Mouse (Mus musculus) fat pad, adult 2 months (tissue): Measurements from ENCODE around the gene Supt5.
"Not testable (repeated sequence)": the region's sequence is repeated elsewhere in the genome, so short reads cannot be mapped to it uniquely, and the experiment has no call there.

Experiments used
- DNase-seq: peaks from one replicate; pipeline ENCODE4 v3.0.0-alpha.2; 2011; ENCODE audit warnings: low read depth, low spot score; ENCODE audit errors: extremely low read depth

The Supt5 gene

DNA sequence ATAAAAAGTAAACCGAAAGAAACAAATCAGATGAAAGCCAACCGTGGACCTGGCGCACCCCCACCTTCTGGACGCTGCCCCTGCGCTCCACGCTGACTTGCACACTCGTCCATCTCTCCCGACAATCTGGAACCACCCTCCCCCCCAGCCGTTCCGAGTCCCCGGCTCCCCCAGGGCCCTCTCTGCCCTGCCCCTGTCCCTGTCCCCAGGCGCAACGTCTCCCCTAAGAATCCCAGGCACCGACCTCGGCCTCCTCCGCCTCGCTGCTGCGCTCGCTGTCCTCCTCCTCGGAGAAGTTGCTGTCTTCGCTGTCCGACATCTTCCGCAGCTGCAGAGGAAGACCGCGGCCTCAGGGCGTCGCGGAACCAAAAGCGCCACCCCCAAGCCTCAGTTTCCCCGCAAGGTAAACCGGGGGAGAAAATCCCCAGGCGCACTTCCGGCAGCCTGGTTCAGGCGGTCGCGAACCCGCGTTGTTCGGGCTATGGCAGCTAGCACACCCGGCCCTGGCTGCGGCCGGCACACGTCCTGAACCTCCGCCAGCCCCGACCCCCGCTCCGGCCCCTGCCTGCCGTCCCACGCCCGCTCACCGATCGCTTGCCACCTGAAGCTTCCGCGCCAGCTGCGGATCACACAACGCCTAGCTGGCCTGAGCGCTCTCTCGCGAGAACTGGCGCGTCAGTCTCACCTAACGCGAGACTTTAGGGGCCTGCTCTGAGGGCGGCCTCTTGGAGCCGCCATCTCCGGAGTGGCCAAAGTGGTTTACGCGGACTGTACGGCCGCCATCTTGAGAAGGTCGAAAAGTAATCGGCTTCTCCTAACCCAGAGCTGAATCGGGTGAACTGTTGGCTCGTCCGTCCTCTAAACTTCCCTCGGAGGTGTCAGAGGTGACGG is at the start of gene Supt5:
TSS of gene Supt5 (minus strand) at position 639 of the 891 bp plus-strand sequence.
- DNase-seq, result peak; percentile 78

DNA sequence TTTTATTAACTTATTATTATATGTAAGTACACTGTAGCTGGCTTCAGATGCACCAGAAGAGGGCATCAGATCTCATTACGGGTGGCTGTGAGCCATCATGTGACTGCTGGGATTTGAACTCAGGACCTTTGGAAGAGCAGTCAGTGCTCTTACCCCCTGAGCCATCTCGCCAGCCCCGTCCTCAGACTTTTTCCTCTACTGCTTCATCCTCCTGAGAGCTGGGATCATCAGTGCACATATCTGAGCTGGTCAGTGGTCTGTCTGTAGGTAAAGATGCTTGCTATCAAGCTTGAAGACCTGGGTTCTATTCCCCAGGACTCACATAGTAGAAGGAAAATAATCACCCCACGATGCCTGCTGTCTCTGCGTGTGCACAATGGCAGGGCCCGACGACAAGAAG is 48.8 kb upstream of the Supt5 start:
- DNase-seq, result not testable (repeated sequence)

DNA sequence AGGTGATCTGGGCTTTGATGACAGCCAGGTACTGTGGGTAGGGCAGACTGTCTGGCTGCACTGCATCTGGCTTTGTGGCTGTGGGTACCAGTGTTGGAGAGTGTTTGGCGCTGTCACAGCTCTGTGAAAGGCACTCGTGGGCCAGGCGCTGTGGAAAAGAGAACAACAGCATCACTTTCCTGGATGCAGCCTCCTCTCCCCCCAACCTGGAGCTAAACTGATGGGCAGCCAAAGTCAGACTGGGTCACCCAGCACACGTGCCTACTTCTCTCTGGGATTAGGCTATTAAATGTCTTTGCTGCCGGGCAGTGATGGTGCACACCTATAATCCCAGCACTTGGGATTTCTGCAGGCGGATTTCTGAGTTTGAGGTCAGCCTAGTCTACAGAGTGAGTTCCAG is 48.3 kb upstream of the Supt5 start:
- not testable (repeated sequence) for DNase-seq

DNA sequence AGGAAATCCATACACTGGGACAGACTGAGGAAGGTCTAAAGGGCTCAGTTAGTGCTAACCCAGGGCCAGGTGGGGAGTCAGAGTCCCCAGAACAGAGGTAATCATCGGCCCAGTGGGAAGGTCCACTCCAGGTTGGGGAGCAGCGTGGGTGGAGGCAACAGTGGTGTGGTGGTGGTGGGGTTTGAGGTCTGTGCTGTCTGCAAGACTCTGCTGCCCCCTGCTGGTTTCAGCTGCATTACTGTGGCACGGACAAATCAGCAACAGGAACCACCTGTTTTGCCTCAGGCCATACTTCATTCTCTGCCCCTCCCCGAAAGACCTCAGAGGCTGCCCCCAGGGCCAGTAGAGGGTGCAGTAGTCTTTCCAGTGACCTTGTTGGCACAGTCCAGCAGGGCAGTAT is 47.9 kb upstream of the Supt5 start:
- DNase-seq, result no peak

DNA sequence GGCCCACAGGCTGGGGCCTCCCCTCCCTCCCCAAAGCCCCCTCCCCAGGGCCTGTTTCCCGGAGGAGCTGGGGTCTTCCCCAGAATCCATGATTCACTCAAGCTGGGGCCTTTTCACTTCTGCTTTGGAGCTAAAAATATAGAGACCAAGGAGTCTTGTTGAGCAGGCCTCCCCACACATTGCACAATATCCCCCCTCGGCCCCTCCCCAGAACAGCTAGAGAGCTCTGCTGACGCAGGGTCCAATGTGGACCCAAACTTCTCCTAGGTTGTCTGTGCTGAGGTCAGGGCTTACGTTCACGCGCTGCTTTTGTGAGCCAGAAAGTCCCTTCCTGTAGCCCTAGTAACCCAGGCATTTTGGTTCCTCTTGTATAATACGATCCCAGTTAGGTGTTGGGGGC is 47.5 kb upstream of the Supt5 start:
- no peak for DNase-seq

DNA sequence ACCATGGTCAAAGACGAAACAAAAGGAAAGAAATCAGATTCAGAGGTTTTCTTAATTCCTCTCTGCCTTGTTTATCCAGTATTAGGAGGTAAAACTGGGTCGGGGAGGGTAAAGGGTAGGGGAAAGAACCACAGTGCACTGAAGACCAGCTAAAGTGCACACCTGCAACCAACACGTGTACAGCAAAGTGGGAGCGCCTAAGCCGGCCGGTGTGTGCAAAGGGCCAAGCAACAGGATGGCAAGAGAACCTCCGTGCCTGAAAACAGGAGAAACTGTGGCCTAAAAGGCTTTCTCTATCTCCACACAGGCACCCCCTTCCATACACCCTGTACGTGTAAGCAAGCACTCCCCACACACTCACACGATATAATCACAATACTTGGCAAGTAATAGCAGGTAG is 46.6 kb upstream of the Supt5 start:
- DNase-seq, result no peak

DNA sequence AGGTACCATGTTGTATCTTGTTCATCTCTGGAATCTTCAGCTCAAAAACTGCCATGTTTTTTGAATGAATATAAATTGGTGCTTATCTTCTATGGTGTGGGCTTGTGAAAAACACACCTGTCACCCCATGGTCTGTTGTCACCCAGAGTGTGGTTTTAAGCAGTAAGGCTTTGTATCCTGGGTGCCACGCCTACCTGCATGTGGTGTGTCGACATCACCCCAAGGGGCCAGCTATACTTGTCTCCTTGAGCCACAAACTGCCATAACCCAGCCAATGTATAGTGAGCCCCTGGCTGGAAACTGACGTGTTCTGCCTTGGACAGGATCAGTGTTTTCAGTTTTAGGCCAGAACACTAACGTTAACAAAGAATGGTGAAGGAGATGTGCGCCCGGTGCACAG is 45.6 kb upstream of the Supt5 start:
- no peak for DNase-seq

DNA sequence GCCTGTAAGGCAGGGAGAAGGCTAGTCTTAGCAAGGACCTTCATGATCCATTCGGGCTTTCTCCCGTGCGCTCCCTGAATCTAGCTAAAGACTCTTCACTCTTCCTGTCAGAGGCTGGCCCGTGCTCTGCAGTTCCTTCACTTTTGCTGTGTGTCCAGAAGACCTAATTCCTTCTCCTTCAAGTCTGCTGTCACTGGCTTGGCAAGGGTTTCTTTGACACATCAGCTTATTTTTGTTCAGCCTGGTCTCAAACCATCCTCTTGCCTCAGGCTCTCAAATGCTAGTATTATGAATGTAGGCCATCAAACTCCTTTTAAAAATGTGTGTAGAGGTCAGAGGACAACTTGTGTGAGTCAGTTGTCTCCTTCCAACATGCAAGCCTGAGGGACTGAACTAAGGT is 45.1 kb upstream of the Supt5 start:
- DNase-seq, result no peak

DNA sequence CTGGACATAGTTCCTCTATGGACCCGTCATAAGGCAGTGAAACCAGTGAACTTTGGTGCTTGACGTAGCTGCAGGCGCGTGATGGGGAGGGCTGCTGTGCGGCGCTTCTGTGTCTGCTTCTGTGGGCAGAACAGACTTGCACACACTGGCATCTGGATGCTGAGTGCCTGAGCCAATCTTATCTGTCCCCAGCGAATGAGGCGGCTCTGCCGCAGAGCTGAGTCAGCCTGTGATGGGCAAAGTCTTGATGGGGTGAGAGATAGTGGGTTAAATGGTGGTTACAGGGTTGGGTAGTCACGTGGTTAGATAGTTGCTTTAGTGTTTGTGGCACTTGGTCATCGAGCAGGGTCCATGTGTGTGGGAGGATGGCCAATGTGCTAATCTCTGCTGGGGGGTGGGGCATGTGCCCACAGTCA is 44.4 kb upstream of the Supt5 start:
- no peak for DNase-seq

DNA sequence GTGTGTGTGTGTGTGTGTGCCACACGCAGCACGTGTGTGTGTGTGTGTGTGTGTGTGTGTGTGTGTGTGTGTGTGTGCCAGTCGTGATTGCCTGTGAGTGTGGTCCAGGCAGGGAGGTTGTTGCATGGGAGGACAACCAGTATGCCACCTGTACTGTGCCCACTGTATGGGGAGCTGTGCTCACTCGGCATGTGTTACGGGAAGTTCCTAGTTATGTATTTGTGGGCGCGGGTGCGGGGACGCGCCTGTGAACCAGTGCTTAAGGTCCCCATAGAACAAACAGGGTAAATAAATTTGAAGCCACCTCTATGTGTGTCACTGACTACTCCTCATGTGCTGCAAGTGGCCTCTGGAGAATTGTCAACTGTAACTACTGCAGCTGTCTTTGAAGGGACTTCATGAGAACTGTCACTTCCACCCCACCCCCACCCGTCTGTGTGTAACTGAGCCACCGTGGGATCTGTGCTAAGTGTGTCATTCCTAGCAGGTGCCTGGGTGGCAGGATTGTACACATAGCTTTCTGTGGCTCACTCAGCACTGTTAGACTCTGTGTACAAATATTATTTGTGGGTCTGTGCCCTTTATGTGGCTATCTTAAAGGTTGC is 43.9 kb upstream of the Supt5 start:
- no peak for DNase-seq

DNA sequence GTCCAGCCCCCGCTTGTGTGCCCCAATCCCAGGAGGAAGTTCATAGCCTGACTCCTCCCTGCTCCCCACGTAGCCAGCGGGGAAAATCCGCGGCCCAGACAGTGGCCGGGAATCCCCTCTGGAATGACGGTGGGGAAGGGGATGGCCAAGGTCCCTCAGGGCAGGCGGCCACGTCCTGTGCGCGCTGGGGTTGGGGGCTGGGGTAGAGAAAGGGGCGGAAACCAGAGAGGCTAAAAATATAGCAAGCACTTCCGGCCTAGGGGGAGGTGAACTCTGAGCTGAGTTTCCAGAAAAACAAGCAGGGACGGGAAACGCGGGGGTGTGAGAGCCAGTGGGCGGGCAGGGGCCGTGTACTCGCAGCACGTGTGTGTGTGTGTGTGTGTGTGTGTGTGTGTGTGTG is 43.4 kb upstream of the Supt5 start:
- no peak for DNase-seq

DNA sequence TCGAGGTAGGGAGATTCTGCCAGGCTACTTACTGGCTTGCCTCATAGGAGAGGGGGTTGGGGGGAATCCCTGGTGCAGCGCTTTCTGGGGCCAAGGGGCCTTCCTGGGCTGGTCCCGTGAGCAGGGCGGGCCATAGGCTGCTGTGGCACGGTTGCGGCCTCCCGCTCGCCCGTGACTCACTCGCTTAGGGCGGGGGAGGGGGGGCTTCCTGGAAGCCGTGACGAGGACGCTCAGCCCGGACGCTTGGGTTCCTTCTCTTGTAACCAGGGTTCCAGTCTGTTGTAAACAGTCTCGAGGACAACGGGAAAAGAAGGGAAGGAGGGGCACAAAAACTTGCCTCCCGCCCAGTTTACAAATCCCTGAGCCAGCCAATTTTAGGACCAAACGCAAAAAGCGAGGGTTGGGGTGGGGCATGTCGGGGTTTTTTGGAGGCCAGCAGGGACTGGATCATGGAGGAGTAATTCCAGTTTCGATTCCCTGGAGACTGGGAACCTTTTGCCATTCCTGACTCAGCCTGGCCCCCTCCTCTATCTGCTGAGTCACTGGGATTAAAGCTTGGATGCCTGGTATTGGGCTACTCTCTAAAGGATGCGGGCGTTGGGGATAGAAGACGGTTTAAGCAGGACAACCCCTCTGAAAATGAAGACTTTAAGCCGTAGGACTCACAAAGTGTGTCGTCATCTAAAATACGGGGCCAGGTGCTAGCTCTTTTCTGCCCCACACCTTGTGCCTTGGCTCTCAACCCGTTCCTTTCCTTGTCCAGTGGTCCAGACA is 42.7 kb upstream of the Supt5 start:
- no peak for DNase-seq

DNA sequence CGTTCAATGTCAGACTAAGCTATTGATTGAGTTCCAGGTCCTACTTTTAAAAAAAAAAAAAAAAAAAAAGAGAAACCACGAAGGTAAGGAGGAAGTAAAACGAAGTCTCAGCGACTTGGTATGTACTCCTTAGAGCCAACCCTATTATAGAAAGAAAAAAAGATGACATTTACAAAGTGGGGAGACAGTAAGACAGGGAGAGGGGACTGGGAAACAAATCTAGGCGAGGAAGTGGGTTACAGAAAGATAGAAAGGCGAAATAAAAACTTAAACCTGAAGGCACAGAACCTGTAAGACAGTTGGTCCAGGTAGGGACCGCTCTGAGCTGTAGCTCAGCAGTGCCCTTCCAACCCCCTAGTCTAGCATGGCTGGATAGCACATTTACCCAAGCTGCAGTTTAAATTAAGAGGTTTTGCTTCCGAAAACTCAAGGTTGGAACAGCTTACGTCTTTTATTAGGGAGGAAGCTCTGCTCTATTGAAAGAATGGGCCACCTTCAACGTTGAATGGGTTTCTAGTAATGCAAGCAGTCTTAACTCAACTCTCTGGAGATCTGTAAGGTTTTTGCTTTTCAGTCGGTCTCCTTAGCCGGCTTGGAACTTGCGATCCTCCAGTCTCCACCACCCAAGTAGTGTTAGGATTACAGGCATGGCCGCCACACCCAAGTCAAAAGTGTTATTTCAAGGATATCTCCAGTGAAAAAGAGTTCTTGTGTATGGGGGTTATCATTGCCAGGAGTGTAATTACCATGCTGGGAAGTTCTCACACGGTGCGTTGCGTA is 41.9 kb upstream of the Supt5 start, which contains the start of gene Zfp36:
TSS of gene Zfp36 (minus strand) at position 17 of the 780 bp plus-strand sequence.
- no peak for DNase-seq

DNA sequence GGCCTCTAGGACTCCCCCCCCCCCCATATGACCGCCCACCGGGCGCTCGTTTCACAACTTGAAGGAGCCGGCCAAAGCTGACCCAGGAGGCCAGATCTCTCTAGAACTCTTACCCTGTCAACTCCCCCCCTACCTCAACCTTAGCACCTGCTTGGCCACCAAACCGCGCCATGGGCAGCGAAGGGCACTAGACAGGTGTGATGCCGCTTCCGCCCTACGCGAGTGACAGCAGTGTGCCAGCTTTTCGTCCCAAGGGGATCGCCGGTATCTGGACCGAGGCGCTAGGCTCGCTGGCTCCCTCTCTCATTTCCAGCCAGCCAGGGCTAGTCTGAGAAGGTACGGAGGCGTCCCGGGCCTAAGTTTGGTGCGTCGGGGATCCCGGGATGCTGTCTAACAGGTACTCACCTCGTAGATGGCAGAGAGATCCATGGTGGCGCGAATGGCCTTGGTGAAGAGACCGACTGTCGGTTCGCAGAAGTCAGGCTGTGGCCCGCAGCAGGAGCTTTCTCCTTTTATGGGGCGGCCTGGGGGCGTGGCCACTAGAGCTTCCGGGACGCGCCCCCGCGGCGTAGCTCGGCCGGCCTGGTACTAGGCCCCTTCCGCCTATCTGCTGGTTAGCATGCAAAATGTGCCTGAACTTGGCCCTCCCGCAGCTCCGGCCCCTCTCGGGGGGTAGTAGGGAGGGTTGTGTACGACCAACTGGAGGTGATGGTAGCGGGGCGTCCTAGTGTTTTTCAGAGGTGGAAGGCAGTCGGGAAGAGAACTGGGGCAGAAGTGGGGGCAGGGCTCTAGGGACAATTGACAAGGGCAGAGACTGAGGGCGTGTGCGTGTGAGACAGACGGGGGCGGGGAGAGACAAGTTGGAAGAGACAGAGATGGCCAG is 40.5 kb upstream of the Supt5 start:
- DNase-seq, result no peak

DNA sequence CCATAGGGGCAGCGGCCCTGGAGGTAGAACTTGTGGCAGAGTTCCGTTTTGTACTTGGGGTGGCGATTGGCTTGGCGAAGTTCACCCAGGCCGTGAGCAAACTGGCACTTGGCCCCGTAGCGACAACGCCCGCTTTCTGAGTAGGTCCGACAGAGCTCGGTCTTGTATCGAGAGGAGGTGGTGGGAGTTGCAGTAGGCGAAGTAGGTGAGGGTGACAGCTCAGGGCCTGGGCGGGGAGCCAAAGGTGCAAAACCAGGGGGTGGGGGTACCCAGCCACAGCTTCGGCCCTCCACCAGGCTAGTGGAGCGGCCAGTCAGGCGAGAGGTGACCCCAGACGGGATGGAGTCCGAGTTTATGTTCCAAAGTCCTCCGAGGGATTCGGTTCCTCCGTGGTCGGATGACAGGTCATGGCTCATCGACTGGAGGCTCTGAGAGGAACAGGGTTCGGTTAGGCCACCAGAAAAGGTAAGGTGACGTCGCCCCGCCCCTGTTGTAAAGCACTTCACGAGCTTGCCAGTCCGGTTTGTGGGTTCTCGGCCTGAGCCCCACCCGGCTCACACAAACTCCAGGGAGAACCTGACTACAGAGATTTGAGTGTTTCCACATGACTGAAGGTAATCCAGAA is 39.6 kb upstream of the Supt5 start:
- no peak for DNase-seq

DNA sequence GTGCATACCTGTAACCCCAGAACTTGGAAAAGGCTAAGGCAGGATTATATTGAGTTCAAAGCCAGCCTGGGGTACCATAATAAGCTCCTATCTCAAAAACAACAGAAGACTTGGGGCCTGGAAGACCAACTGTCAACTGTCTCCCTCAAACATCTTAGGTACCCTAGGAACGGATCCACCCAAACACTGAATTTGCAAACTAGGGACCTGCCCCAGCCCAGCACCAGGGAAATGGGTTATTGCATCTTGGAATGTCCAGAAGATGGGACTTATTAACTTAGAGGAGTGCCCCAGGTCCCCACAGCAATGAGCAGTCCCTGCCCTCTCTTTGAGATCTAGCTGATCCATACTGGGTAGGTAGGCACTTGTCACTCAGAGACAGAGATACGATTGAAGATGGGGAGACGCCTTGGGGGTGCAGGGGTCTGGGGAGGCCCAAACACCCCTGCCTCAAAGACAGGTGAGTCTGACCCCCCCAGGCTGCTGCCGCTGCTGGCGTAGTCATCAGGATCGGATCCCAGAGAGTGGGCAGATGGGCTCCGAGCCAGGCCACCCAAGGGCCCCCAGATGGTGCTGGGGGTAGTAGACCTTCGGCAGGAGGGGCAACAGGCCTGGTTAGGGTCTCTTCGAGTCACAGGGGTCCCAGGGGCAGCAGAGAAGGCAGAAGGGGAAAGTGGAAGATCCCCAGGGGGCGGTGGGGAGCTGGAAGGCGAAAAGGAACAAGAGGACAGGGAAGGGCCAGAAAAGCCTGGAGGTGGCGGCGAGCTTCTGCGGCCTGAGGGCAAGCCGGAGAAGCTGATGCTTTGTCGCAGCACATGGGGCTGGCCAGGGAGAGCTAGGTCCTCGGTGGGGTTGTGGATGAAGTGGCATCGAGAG is 38.9 kb upstream of the Supt5 start:
- no peak for DNase-seq

DNA sequence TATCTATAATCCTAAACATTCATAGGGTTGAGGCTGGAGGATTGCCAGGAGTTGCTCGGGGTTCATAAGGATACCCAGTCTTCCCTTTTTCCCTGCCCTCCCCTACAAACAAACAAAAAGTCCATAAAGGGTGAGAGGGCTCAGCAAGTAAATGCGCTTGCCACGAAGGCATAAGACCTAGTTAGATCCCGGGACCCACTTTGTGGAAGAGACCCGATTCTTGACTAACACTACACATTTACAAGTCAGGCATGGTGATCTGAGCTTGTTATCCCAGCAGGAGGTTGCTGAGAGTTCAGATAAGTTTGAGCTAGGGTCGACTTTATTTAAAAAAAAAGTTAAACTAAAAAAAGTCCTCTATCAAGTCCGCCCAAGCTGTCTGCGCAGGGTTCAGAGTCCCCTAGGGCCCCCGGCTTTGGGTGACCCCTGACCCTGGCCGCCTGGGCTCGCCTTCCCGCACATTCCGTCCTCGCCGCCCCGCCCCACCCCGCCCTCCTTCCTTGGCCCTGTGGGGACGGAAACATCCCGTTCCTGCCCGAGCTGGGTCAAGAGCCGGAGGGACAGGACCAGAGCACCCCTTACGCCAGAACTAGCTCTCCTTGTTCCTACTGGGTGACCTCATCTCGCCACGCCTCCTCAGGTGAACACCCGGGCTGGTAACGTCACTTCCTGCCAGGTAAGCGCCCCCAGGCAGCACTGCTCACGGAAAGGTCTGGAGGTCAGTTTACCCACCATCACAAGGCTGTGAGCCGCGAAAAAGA is 37.6 kb upstream of the Supt5 start:
- no peak for DNase-seq
